Mouse (Mus musculus) liver, postnatal 0 days (tissue): ENCODE measurements around the gene Slc34a1. TPM values are rescaled to one million over a fixed set of nuclear protein-coding genes. Genes with fewer than 3 reads are reported as not detected.

ENCODE experiments used
- ATAC-seq: fragments of 200-750 bp; cut with Nextera tagmentation; 2 replicates; pipeline ENCODE4 v1.8.0; 2017; ENCODE audit warnings: mild to moderate bottlenecking, moderate library complexity
- DNase-seq: peaks from one replicate; pipeline ENCODE4 v3.0.0-alpha.2; 2016
- H3K27ac ChIP-seq: fragments of 300-500 bp; sonication (generic); 2 replicates; pipeline ENCODE4 v1.5.1; 2014; ENCODE audit warnings: antibody characterized with exemption, moderate library complexity, mild to moderate bottlenecking, low read depth
- H3K27me3 ChIP-seq: fragments of 300-500 bp; sonication (generic); 2 replicates; pipeline ENCODE4 v1.6.1; 2014; ENCODE audit warnings: low read length, control low read depth, mixed read lengths; ENCODE audit not compliant: insufficient read depth
- H3K36me3 ChIP-seq: fragments of 300-500 bp; sonication (generic); replicated peaks from 2 replicates; pipeline ENCODE4 v1.6.1; 2014; ENCODE audit warnings: mild to moderate bottlenecking, control low read depth, low read length, moderate library complexity, mixed read lengths; ENCODE audit not compliant: insufficient read depth
- H3K4me1 ChIP-seq: fragments of 300-500 bp; sonication (generic); 2 replicates; pipeline ENCODE4 v1.6.1; 2014; ENCODE audit warnings: antibody characterized with exemption, mild to moderate bottlenecking, control low read depth; ENCODE audit not compliant: insufficient read depth
- H3K4me2 ChIP-seq: fragments of 300-500 bp; sonication (generic); 2 replicates; pipeline ENCODE4 v1.6.1; 2014; ENCODE audit warnings: low read depth, mild to moderate bottlenecking, low read length, moderate library complexity, mixed read lengths
- H3K4me3 ChIP-seq: fragments of 300-500 bp; sonication (generic); 2 replicates; pipeline ENCODE4 v1.5.1; 2014; ENCODE audit warnings: low read depth, low read length
- H3K9ac ChIP-seq: fragments of 300-500 bp; sonication (generic); replicated peaks from 2 replicates; pipeline ENCODE4 v1.6.1; 2014; ENCODE audit warnings: mild to moderate bottlenecking, moderate library complexity
- H3K9me3 ChIP-seq: fragments of 300-500 bp; sonication (generic); 2 replicates; pipeline ENCODE4 v1.6.1; 2016; ENCODE audit warnings: mild to moderate bottlenecking, control low read depth, low read length, mixed read lengths
- CTCF ChIP-seq: sonication (generic); IDR thresholded peaks from 2 replicates; pipeline ENCODE4 v1.5.1; 2016; ENCODE audit warnings: antibody characterized with exemption, low read depth
- EP300 ChIP-seq: IDR thresholded peaks from 2 replicates; pipeline ENCODE4 v1.6.1; 2016; ENCODE audit warnings: antibody characterized with exemption, low read depth, mild to moderate bottlenecking
- WGBS: fragments of 180-500 bp; shearing (Covaris S2); extraction: QIAGEN DNeasy Blood & Tissue Kit; methylation state at CpG from one replicate; pipeline ENCODE4 v1.1.7; 2014; ENCODE audit not compliant: insufficient replicate concordance; 5-methylcytosine and 5-hydroxymethylcytosine counted together
- polyA plus RNA-seq: library from polyadenylated mRNA; unstranded; fragments of >200 nt; fragmentation: Nextera tagmentation; extraction: Ambion mirVana; gene quantifications from 2 replicates; pipeline ENCODE4 v1.2.1, GENCODE M21; 2015

The Slc34a1 gene
- polyA plus RNA-seq, 1 experiment from 2014 or later: not detected

- peaks cover 48% of the 10 kb centered on the region for H3K4me1 ChIP-seq
- peak; percentile 22; the same call in 1 of the 2 replicates for ATAC-seq
- H3K4me2 ChIP-seq: peak overlapping the region; percentile 86
- 30% methylated on average over 3 of the region's 3 CpGs for WGBS
- no peaks in the 10 kb centered on the region for H3K27me3 ChIP-seq
- H3K9me3 ChIP-seq: no peaks in the 10 kb centered on the region
- H3K9ac ChIP-seq: peak overlapping the region; percentile 68
- no peaks in the 10 kb centered on the region for H3K36me3 ChIP-seq
- TF ChIP-seq EP300: no peak
- no peak for TF ChIP-seq CTCF
- H3K27ac ChIP-seq: peak overlapping the region; percentile 78
- DNase-seq: no peak
- H3K4me3 ChIP-seq: peak overlapping the region; percentile 56
These were observed 27.8 kb upstream of the Slc34a1 start for GRCm38 (mm10) chr13:55370234-55370633.

DNA sequence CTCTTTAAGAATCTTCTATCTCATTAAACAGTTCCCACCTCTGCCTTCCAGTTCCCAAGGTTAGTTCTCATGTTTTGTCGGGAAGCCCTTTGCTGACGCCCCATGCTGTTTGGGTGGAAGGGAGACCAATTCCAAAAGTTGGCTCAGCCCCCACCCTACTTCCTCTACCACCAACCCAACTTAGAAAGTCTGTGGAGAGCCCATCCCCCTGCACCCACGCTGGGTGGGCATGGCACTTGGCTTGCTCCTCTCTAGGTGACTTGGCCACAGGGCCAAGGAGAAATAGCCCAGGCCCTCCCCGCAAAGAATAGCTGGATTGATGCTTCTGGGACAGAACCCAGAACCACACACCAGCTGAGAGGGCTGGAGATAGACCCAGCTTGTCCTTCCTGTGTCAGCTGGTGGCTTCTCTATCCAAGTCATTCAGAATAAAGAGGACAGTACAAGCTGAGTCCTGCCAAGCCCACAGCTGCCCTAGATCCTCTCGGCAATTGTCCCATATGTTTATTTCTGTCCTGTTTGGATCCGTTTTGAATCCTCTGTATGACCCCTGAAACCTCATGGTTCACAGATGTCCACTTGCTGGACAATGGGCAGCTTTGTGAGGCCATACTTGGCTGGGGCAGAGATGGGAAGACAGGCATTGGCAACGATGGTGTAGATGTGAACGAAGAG is 26.8 kb upstream of the Slc34a1 start:
- ATAC-seq (no peak), DNase-seq (no peak)
- Histone ChIP-seq H3K27ac (no peak overlapping the region), H3K4me1 (peaks cover 54% of the 10 kb centered on the region), H3K36me3 (no peaks in the 10 kb centered on the region), H3K4me3 (no peak overlapping the region), H3K9me3 (no peaks in the 10 kb centered on the region), H3K9ac (no peak overlapping the region), H3K4me2 (peak overlapping the region; percentile 86), H3K27me3 (no peaks in the 10 kb centered on the region)
- no peak for TF ChIP-seq CTCF
- no peak for TF ChIP-seq EP300
- 70% methylated on average over 8 of the region's 8 CpGs for WGBS

DNA sequence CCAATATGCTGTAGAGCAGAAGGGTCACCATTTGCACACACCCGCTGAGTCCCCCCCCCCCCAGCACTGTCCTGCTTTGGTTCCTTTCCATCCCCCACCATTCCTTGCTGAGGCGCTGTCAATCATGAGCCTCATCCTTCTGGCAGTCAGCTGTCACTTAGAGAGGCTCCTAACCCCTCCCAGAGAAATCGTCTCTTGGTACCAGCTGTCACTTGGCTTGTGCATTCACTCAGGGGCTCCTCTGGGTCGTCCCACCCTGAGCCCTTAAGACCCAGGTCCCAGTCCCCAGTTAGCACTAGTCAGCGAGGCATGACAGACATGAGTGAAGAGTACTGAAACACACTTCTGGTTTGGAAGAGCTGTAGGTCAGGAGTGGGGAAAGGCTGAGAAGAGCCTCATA is 26.2 kb upstream of the Slc34a1 start:
- H3K27me3 ChIP-seq: no peaks in the 10 kb centered on the region
- H3K4me3 ChIP-seq: no peak overlapping the region
- TF ChIP-seq CTCF: no peak
- no peak for TF ChIP-seq EP300
- DNase-seq (no peak), ATAC-seq (no peak)
- H3K36me3 ChIP-seq: no peaks in the 10 kb centered on the region
- peaks cover 54% of the 10 kb centered on the region for H3K4me1 ChIP-seq
- peak overlapping the region; percentile 86 for H3K4me2 ChIP-seq
- WGBS: 60% methylated on average over 5 of the region's 5 CpGs
- no peak overlapping the region for H3K27ac ChIP-seq
- no peak overlapping the region for H3K9ac ChIP-seq
- no peaks in the 10 kb centered on the region for H3K9me3 ChIP-seq

GRCm38 (mm10) chr13:55374206-55374924 is 23.6 kb upstream of the Slc34a1 start:
- H3K27ac ChIP-seq: no peak overlapping the region
- H3K9ac ChIP-seq: no peak overlapping the region
- H3K27me3 ChIP-seq: no peaks in the 10 kb centered on the region
- TF ChIP-seq EP300 (no peak), CTCF (no peak)
- peaks cover 44% of the 10 kb centered on the region for H3K4me1 ChIP-seq
- H3K36me3 ChIP-seq: no peaks in the 10 kb centered on the region
- DNase-seq (no peak), ATAC-seq (no peak)
- H3K9me3 ChIP-seq: no peaks in the 10 kb centered on the region
- WGBS: 71% methylated on average over 6 of the region's 6 CpGs
- no peak overlapping the region for H3K4me3 ChIP-seq
- no peak overlapping the region for H3K4me2 ChIP-seq

DNA sequence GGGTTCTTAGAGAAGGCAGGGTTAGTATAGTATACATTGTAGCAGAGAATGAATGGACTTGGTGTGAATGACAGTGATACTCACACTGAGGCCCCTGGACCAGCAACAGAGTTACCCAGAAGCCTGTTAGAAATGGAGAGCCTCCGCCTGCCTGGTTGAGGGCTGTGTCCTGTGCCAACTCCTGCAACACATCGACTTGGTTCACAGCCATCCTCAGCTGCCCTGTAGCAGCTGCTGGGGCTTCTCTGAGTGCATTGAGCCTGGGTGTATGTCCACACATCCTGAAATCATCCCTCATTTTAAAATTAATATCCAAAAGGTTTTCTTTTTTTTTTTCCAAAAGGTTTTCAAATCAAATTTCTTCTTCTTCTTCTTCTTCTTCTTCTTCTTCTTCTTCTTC is 22.1 kb upstream of the Slc34a1 start:
- no peaks in the 10 kb centered on the region for H3K27me3 ChIP-seq
- no peak overlapping the region for H3K27ac ChIP-seq
- WGBS: 60% methylated on average over 2 of the region's 2 CpGs
- ATAC-seq: no peak
- no peak overlapping the region for H3K4me2 ChIP-seq
- no peaks in the 10 kb centered on the region for H3K9me3 ChIP-seq
- H3K36me3 ChIP-seq: no peaks in the 10 kb centered on the region; the same call in 1 of the 2 replicates
- H3K4me3 ChIP-seq: no peak overlapping the region
- TF ChIP-seq EP300 (no peak), CTCF (no peak)
- no peak overlapping the region for H3K9ac ChIP-seq
- no peak for DNase-seq
- H3K4me1 ChIP-seq: peaks cover 30% of the 10 kb centered on the region

DNA sequence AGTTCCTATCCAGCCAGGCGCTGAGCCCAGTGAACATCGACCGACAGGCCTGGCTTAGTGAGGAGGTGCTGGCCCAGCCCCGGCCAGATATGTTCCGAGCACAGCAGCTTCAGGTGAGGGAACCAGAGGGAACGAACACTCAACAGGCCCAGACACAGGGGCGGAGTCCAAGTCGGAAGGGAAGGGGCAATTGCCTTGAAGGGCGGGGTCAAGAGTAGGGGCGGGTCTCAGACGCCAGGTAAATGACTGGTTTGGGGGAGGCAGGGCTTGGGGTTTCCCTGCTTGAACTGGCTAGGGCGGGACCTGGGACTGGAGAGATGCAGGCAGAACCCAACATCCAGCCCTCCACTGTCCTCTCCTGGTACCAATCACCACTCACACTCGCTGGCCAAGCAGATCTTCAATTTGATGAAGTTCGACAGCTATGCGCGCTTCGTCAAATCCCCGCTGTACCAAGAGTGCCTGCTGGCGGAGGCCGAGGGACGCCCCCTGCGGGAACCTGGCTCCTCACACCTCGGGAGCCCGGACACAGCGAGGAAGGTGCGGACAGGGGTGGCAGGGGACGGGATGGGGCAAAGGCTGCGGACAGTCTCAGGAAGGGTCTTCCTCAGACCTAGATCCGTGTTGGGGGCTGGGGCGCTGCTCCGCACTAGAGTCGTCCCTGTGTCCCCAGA is 18.9 kb upstream of the Slc34a1 start:
- Histone ChIP-seq H3K9ac (no peak overlapping the region), H3K4me3 (no peak overlapping the region), H3K27ac (no peak overlapping the region), H3K36me3 (peaks cover 4% of the 10 kb centered on the region; the same call in 1 of the 2 replicates), H3K9me3 (no peaks in the 10 kb centered on the region), H3K4me1 (peaks cover 10% of the 10 kb centered on the region), H3K27me3 (no peaks in the 10 kb centered on the region), H3K4me2 (no peak overlapping the region)
- 65% methylated on average over 32 of the region's 32 CpGs for WGBS
- TF ChIP-seq CTCF (no peak), EP300 (no peak)
- ATAC-seq (no peak), DNase-seq (no peak)
